Mouse (Mus musculus): ENCODE results near the gene Lyve1.

The Lyve1 gene

GRCm38 (mm10) chr7:110893943-110894610, 31.0 kb upstream of the Lyve1 start:
- peaks cover 10% of the 10 kb centered on the region; the same call in 1 of the 2 replicates for H3K27me3 ChIP-seq (ENCODE audit: insufficient read depth, low read length)
- H3K4me3 ChIP-seq (replicated peaks; ENCODE audit: low read length), result no peak overlapping the region
- TF ChIP-seq NANOG (IDR thresholded peaks at IDR 0.05; ENCODE audit: borderline replicate concordance, low read length), result no peak
- TF ChIP-seq CTCF (conservative IDR thresholded peaks at IDR 0.05; ENCODE audit: low read length), result no peak
- no peak for TF ChIP-seq POU5F1 (IDR thresholded peaks at IDR 0.05; ENCODE audit: borderline replicate concordance, low read length)
- peaks cover 8% of the 10 kb centered on the region for H3K4me1 ChIP-seq (replicated peaks; ENCODE audit: low read depth, low read length)
- no peaks in the 10 kb centered on the region for H3K36me3 ChIP-seq (ENCODE audit: insufficient read depth, low read length)
- H3K9me3 ChIP-seq (ENCODE audit: low read length), result no peaks in the 10 kb centered on the region

- Histone ChIP-seq H3K4me3 (replicated peaks; ENCODE audit: low read length) (no peak overlapping the region), H3K36me3 (ENCODE audit: insufficient read depth, low read length) (no peaks in the 10 kb centered on the region), H3K9me3 (ENCODE audit: low read length) (no peaks in the 10 kb centered on the region), H3K4me1 (replicated peaks; ENCODE audit: low read depth, low read length) (peaks cover 5% of the 10 kb centered on the region), H3K27me3 (ENCODE audit: insufficient read depth, low read length) (peaks cover 7% of the 10 kb centered on the region)
- TF ChIP-seq NANOG (IDR thresholded peaks at IDR 0.05; ENCODE audit: borderline replicate concordance, low read length) (no peak), POU5F1 (IDR thresholded peaks at IDR 0.05; ENCODE audit: borderline replicate concordance, low read length) (no peak), CTCF (conservative IDR thresholded peaks at IDR 0.05; ENCODE audit: low read length) (no peak)
Observed at GRCm38 (mm10) chr7:110891501-110891986, 28.5 kb upstream of the Lyve1 start.

- no peaks in the 10 kb centered on the region for H3K4me1 ChIP-seq (replicated peaks; ENCODE audit: low read depth, low read length)
- H3K9me3 ChIP-seq (ENCODE audit: low read length), result peaks cover 13% of the 10 kb centered on the region
- no peak overlapping the region for H3K4me3 ChIP-seq (replicated peaks; ENCODE audit: low read length)
- H3K36me3 ChIP-seq (ENCODE audit: insufficient read depth, low read length), result no peaks in the 10 kb centered on the region
- H3K27me3 ChIP-seq (ENCODE audit: insufficient read depth, low read length), result peaks cover 4% of the 10 kb centered on the region; the same call in 1 of the 2 replicates
- TF ChIP-seq CTCF (conservative IDR thresholded peaks at IDR 0.05; ENCODE audit: low read length) (no peak), NANOG (IDR thresholded peaks at IDR 0.05; ENCODE audit: borderline replicate concordance, low read length) (no peak), POU5F1 (IDR thresholded peaks at IDR 0.05; ENCODE audit: borderline replicate concordance, low read length) (no peak)
Observed at GRCm38 (mm10) chr7:110881746-110882333, 18.8 kb upstream of the Lyve1 start.

- H3K9me3 ChIP-seq (ENCODE audit: low read length), result peaks cover 19% of the 10 kb centered on the region
Observed at GRCm38 (mm10) chr7:110878028-110878427, 15.0 kb upstream of the Lyve1 start.

GRCm38 (mm10) chr7:110876965-110877364, 13.9 kb upstream of the Lyve1 start:
- no peak for TF ChIP-seq CTCF (conservative IDR thresholded peaks at IDR 0.05; ENCODE audit: low read length)
- no peak for TF ChIP-seq POU5F1 (IDR thresholded peaks at IDR 0.05; ENCODE audit: borderline replicate concordance, low read length)
- TF ChIP-seq NANOG (IDR thresholded peaks at IDR 0.05; ENCODE audit: borderline replicate concordance, low read length), result no peak
- no peak overlapping the region for H3K4me3 ChIP-seq (replicated peaks; ENCODE audit: low read length)

More at GRCm38 (mm10) chr7:110878028-110878427, 15.0 kb upstream of the Lyve1 start:
- TF ChIP-seq POU5F1 (IDR thresholded peaks at IDR 0.05; ENCODE audit: borderline replicate concordance, low read length), result no peak
- no peak for TF ChIP-seq NANOG (IDR thresholded peaks at IDR 0.05; ENCODE audit: borderline replicate concordance, low read length)
- no peak for TF ChIP-seq CTCF (conservative IDR thresholded peaks at IDR 0.05; ENCODE audit: low read length)
- no peaks in the 10 kb centered on the region for H3K36me3 ChIP-seq (ENCODE audit: insufficient read depth, low read length)
- H3K4me3 ChIP-seq (replicated peaks; ENCODE audit: low read length), result no peak overlapping the region
- H3K27me3 ChIP-seq (ENCODE audit: insufficient read depth, low read length), result no peaks in the 10 kb centered on the region
- H3K4me1 ChIP-seq (replicated peaks; ENCODE audit: low read depth, low read length), result peaks cover 7% of the 10 kb centered on the region

GRCm38 (mm10) chr7:110868807-110869206, 5.8 kb upstream of the Lyve1 start:
- Histone ChIP-seq H3K4me3 (replicated peaks; ENCODE audit: low read length) (no peak overlapping the region), H3K9me3 (ENCODE audit: low read length) (no peaks in the 10 kb centered on the region), H3K27me3 (ENCODE audit: insufficient read depth, low read length) (no peaks in the 10 kb centered on the region), H3K4me1 (replicated peaks; ENCODE audit: low read depth, low read length) (peaks cover 21% of the 10 kb centered on the region), H3K36me3 (ENCODE audit: insufficient read depth, low read length) (no peaks in the 10 kb centered on the region)
- no peak for TF ChIP-seq CTCF (conservative IDR thresholded peaks at IDR 0.05; ENCODE audit: low read length)
- no peak for TF ChIP-seq NANOG (IDR thresholded peaks at IDR 0.05; ENCODE audit: borderline replicate concordance, low read length)
- no peak for TF ChIP-seq POU5F1 (IDR thresholded peaks at IDR 0.05; ENCODE audit: borderline replicate concordance, low read length)

More at GRCm38 (mm10) chr7:110876965-110877364, 13.9 kb upstream of the Lyve1 start:
- Histone ChIP-seq H3K9me3 (ENCODE audit: low read length) (peaks cover 19% of the 10 kb centered on the region), H3K27me3 (ENCODE audit: insufficient read depth, low read length) (no peaks in the 10 kb centered on the region), H3K36me3 (ENCODE audit: insufficient read depth, low read length) (no peaks in the 10 kb centered on the region), H3K4me1 (replicated peaks; ENCODE audit: low read depth, low read length) (peaks cover 7% of the 10 kb centered on the region)

- TF ChIP-seq POU5F1 (IDR thresholded peaks at IDR 0.05; ENCODE audit: borderline replicate concordance, low read length), result no peak
- Histone ChIP-seq H3K27me3 (ENCODE audit: insufficient read depth, low read length) (0 out of 2 replicates have a peak, but pooled peaks cover 2% of the 10 kb centered on the region), H3K4me3 (replicated peaks; ENCODE audit: low read length) (no peak overlapping the region), H3K36me3 (ENCODE audit: insufficient read depth, low read length) (no peaks in the 10 kb centered on the region), H3K4me1 (replicated peaks; ENCODE audit: low read depth, low read length) (peaks cover 21% of the 10 kb centered on the region), H3K9me3 (ENCODE audit: low read length) (no peaks in the 10 kb centered on the region)
Observed at GRCm38 (mm10) chr7:110867116-110867515, 4.1 kb upstream of the Lyve1 start.

GRCm38 (mm10) chr7:110866021-110866420, 3.0 kb upstream of the Lyve1 start:
- Histone ChIP-seq H3K4me1 (replicated peaks; ENCODE audit: low read depth, low read length) (peaks cover 21% of the 10 kb centered on the region), H3K36me3 (ENCODE audit: insufficient read depth, low read length) (no peaks in the 10 kb centered on the region), H3K27me3 (ENCODE audit: insufficient read depth, low read length) (0 out of 2 replicates have a peak, but pooled peaks cover 2% of the 10 kb centered on the region), H3K9me3 (ENCODE audit: low read length) (no peaks in the 10 kb centered on the region), H3K4me3 (replicated peaks; ENCODE audit: low read length) (no peak overlapping the region)
- TF ChIP-seq POU5F1 (IDR thresholded peaks at IDR 0.05; ENCODE audit: borderline replicate concordance, low read length) (no peak), CTCF (conservative IDR thresholded peaks at IDR 0.05; ENCODE audit: low read length) (no peak), NANOG (IDR thresholded peaks at IDR 0.05; ENCODE audit: borderline replicate concordance, low read length) (no peak)
